Mouse (Mus musculus) ES-Bruce4 (cell line): ENCODE data around the gene Slc9a1.
A peak's percentile ranks its signal among the peaks of the same experiment; 100 is the strongest.

Experiments
- CTCF ChIP-seq: IDR thresholded peaks from one replicate; pipeline ENCODE4 v1.8.1; 2011; ENCODE audit warnings: low read depth, low read length
- EP300 ChIP-seq: IDR thresholded peaks from 2 replicates; pipeline ENCODE4 v1.6.1; 2011; ENCODE audit warnings: low read depth, low read length; ENCODE audit not compliant: insufficient read depth
- POLR2A ChIP-seq: IDR thresholded peaks from one replicate; pipeline ENCODE4 v1.8.1; 2011; ENCODE audit warnings: low read length; ENCODE audit not compliant: insufficient read depth

GRCm38 (mm10) chr4:133449726-133450125 lies 80.2 kb downstream of the Slc9a1 start:
- TF ChIP-seq CTCF: peak; percentile 92
- no peak for TF ChIP-seq POLR2A
- TF ChIP-seq EP300: no peak
